In the genomic region with DNA sequence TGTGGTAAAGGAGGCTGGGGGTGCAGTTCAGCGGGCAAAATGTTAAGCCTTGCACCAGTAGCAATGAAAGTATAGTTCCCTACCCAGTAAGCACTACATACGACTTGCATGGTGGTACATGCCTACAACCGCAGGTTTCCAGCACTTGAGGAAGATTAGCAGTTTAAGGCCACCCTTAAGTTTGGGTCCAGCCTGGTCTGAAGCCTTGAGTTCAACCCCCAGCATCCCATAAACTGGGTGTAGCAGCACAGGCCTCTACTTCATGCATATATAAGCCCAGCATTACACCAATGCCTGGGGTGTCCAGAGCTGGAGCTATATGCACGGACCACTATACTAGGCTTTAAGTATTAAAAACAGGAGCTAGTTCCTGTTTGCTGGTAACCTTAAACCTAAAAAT, we compare ENCODE assay signal across 50 mouse cellular contexts. TPM values are rescaled to one million over a fixed set of nuclear protein-coding genes. Genes with fewer than 3 reads are reported as not detected.
"Had no signal": no experiment of that assay in that cellular context is flagged by ENCODE, and none has a peak within 500 bp of the region (broad histone marks: within the 10 kb centered on the region; RNA-seq: fewer than 3 reads in every experiment).

No protein-coding gene starts in this region.

- ATAC-seq: hindbrain, embryonic 16.5 days; hindbrain, postnatal 0 days; inflammation-experienced regulatory T-cells, adult 6 months; intestine, embryonic 15.5 days; intestine, embryonic 16.5 days; intestine, postnatal 0 days had no signal

- H3K4me2 ChIP-seq: heart, embryonic 11.5 days; heart, embryonic 12.5 days; heart, embryonic 13.5 days; heart, embryonic 15.5 days; hindbrain, embryonic 12.5 days; hindbrain, embryonic 13.5 days; hindbrain, embryonic 14.5 days; hindbrain, embryonic 15.5 days; intestine, embryonic 15.5 days; kidney, embryonic 15.5 days had no signal

- H3K4me3 ChIP-seq: heart, embryonic 10.5 days; heart, embryonic 12.5 days; heart, embryonic 13.5 days; heart, embryonic 15.5 days; hindbrain, embryonic 10.5 days; hindbrain, embryonic 12.5 days; hindbrain, embryonic 13.5 days; hindbrain, embryonic 15.5 days; intestine, embryonic 15.5 days; kidney, embryonic 15.5 days; layer of hippocampus, adult 2 months had no signal

- DNase-seq: heart, postnatal 14 days; heart, postnatal 36 days; heart, postnatal 4 days; kidney, adult 11 months; kidney, adult 18-20 months; kidney, adult 2 months; kidney, adult 8-10 months; kidney, adult 9 months; kidney, postnatal 10 days; kidney, postnatal 14 days; kidney, postnatal 25 days; kidney, postnatal 36 days; kidney, postnatal 4 days; layer of hippocampus, adult 9-11 months; layer of hippocampus, postnatal 36 days had no signal

- H3K27me3 ChIP-seq: heart, embryonic 12.5 days; heart, embryonic 13.5 days; heart, embryonic 15.5 days; hindbrain, embryonic 12.5 days; hindbrain, embryonic 13.5 days; hindbrain, embryonic 15.5 days; intestine, embryonic 15.5 days; kidney, embryonic 15.5 days had no signal

- H3K27ac ChIP-seq: heart, embryonic 10.5 days; heart, embryonic 13.5 days; heart, embryonic 15.5 days; hindbrain, embryonic 10.5 days; hindbrain, embryonic 12.5 days; hindbrain, embryonic 13.5 days; hindbrain, embryonic 14.5 days; hindbrain, embryonic 15.5 days; hindbrain, postnatal 0 days; intestine, embryonic 15.5 days; kidney, embryonic 15.5 days; kidney, postnatal 0 days; layer of hippocampus, adult 2 months had no signal

- H3K9ac ChIP-seq: heart, embryonic 12.5 days; heart, embryonic 13.5 days; heart, embryonic 15.5 days; hindbrain, embryonic 12.5 days; hindbrain, embryonic 13.5 days; hindbrain, embryonic 14.5 days; hindbrain, embryonic 15.5 days; intestine, embryonic 15.5 days; kidney, embryonic 15.5 days had no signal

- H3K9me3 ChIP-seq: heart, embryonic 10.5 days; heart, embryonic 12.5 days; heart, embryonic 13.5 days; heart, embryonic 15.5 days; hindbrain, embryonic 10.5 days; hindbrain, embryonic 12.5 days; hindbrain, embryonic 13.5 days; hindbrain, embryonic 15.5 days; intestine, embryonic 15.5 days; kidney, embryonic 15.5 days had no signal

- H3K4me1 ChIP-seq: heart, embryonic 10.5 days; heart, embryonic 12.5 days; heart, embryonic 13.5 days; hindbrain, embryonic 10.5 days; hindbrain, embryonic 12.5 days; hindbrain, embryonic 13.5 days; hindbrain, embryonic 15.5 days; intestine, embryonic 15.5 days; kidney, embryonic 15.5 days had no signal

RNA-seq across cellular contexts. Expression of gene Msmb, which starts 42.0 kb away (rescaled TPM):
- total RNA-seq: heart, adult 8-10 months; heart, postnatal 14 days; heart, postnatal 25 days; heart, postnatal 36 days; heart, postnatal 4 days; hematopoietic stem cell, adult 5-6 weeks; hindbrain, postnatal 0 days; layer of hippocampus, adult 18-20 months; layer of hippocampus, adult 2 months; layer of hippocampus, adult 8-10 months; layer of hippocampus, postnatal 10 days; layer of hippocampus, postnatal 14 days; layer of hippocampus, postnatal 25 days; layer of hippocampus, postnatal 36 days had no signal
- polyA plus RNA-seq: heart, embryonic 10.5 days; heart, embryonic 11.5 days; heart, embryonic 12.5 days; heart, embryonic 13.5 days; heart, embryonic 14.5 days; heart, embryonic 15.5 days; heart, embryonic 16.5 days; heart, postnatal 0 days; hindbrain, embryonic 10.5 days; hindbrain, embryonic 11.5 days; hindbrain, embryonic 12.5 days; hindbrain, embryonic 13.5 days; hindbrain, embryonic 14.5 days; hindbrain, embryonic 15.5 days; hindbrain, embryonic 16.5 days; hindbrain, postnatal 0 days; inflammation-experienced regulatory T-cells, adult 6 months; intestine, embryonic 14.5 days; intestine, embryonic 15.5 days; intestine, embryonic 16.5 days; intestine, postnatal 0 days; kidney, adult 2 months; kidney, embryonic 14.5 days; kidney, embryonic 15.5 days; kidney, embryonic 16.5 days; kidney, postnatal 0 days; large intestine, adult 2 months had no signal
